Mouse (Mus musculus) olfactory bulb, adult 2 months (tissue): Measurements from ENCODE around the gene Phlpp2.

ENCODE experiments used
- CTCF ChIP-seq: fragments of 200-500 bp; IDR thresholded peaks from 2 replicates; pipeline ENCODE4 v1.5.1; 2012; ENCODE audit warnings: low read depth, mild to moderate bottlenecking, low read length, moderate library complexity; ENCODE audit not compliant: insufficient read depth
- POLR2A ChIP-seq: fragments of 200-500 bp; IDR thresholded peaks from 2 replicates; pipeline ENCODE4 v1.6.1; 2012; ENCODE audit warnings: mild to moderate bottlenecking, low read depth, low read length, moderate library complexity; ENCODE audit not compliant: insufficient read depth

DNA sequence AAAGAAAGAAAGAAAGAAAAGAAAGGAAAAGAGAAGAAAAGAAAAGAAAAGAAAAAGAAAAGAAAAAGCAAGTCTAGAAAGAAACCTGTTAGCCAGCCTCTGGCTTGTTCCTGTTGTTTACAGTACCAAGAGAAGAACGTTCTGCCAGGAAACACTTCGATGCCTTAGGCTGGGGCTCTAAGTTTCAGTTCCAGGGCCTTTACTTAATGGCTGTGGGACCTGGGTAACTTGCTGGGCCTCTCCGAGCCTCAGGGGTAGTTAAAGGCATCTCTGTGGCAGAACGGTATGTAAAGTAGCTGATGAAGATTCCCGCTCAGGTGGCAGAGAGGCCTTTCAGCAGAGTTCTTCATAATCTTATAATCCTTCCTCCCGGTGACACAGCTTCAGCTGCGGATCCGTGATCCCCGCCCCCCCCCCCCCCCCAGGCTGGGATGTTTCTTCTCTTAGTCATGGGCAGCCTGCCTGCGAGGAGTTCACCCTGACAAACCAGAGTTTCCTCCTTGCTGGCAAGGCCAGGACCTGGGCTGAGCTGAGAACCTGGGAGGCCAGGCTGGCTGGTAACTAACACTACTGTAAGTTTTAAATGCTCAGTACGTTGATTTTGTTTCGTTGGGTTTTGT, 89.8 kb downstream of the Phlpp2 start:
- no peak for TF ChIP-seq CTCF
- no peak for TF ChIP-seq POLR2A
